Mouse (Mus musculus): Measurements from ENCODE around the gene Sorcs1.

Gene Sorcs1

DNA sequence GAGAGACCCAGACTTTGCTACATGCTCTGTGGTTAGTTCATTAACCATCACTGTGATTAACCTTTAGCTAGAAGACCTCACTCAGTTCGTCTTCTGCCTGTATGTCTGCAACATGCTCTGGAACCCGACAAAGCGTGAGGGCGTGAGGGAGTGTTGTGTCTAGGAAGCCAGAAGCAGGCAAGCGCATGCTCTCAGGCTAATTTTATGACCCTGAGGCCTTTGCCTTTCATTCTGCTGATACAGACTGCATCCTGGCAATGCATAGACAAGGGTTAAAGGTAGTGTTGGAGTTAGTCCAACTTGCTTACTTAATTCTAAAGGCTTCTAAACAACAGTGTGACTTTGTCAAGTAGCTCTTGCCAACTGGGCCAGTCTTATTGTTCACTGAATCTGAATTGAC lies 458.0 kb downstream of the Sorcs1 start:
- no peak for DNase-seq (ENCODE audit: low read depth, low spot score)

DNA sequence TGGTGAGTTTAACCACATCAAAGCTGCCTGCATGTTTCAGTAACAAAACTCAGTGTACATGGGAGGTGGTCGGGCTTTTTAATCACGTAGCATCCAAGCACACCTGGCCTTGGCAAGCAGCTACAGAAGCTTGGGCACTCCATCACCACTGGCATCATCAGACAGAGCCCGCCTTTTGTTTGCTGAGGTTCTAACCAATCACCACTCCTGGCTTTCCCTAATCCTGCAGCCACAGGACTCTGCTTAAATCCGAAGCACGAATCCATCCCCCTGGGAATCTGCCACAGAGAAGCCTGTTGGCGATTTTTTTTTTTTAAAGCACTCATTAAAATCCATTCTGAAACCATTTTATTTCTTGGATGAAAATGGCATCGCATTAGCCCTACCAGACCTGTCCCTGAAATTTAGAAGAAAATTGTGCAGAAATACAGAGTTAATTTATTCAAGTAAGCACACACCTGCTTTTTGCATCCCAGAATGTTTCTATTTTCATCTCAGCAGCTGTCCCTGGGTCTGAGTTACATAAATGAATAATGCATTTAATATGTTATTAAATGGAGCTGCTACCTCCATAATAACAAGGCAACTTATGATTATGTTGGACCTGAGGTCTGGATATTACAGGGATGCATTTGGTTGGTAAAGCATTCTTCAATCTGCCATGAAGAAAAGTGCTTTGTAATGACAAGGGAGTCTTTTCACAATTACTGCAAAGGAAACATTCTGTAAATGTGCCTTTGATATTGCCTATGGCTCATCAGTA lies 463.8 kb downstream of the Sorcs1 start:
- no peak for DNase-seq (ENCODE audit: low read depth, low spot score)

DNA sequence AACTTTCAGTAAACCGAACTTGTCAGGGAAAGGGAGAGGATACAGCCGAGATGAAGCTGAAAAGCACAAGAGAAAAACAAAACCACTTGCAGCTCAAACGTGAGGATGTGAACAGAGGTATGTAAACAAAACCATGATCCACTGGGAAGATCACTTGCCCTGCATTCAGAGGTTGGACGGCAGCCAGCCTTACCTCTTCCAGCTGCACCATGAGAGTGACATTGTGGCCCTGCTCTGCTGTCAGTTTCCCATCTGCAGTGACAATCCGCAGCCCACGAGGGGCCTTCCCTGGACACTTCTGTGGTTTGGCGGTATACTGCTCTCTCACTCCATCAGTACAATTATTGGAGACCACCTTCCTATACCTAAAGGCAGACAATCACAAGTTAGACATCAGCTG lies 468.0 kb downstream of the Sorcs1 start:
- no peak for DNase-seq (ENCODE audit: low read depth, low spot score)

DNA sequence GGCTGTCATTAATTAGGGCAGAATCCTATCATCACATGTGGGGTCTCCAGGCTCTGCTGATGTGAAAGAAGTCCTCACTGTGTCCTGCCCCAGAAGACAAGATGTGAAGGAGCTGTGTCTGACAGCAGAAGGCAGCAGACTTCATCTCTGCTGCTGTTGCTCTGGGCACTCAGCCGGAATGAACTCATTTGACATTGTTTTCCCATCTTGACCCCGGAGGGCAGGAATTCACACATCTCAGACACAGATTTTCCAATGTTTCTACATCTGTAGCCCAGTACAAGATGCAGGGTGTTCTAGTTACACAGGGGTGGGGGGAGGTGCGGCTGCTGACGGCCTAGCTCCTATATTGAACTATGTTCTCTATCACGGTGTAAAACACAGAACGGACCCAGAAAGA lies 474.1 kb downstream of the Sorcs1 start:
- no peak for DNase-seq (ENCODE audit: low read depth, low spot score)

DNA sequence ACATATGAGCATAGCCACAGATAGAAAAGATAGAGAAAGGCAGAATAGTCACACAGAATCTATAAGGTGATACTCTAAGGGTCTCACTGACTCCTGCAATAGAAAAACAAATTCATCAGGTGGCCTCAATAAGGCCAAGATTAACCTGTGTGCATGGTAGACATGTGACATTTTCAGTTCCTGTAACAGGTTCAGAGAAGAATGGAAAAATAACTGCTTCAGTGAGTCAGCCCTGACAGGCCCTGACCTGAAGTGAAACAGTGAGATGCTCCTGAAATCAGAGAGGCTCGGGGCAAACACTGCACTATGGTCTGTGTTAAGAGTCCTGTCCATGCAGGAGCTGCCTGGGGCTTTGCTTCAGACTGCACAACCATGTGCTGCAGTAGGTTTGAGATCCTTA lies 481.9 kb downstream of the Sorcs1 start:
- DNase-seq (ENCODE audit: low read depth, low spot score) = no peak

DNA sequence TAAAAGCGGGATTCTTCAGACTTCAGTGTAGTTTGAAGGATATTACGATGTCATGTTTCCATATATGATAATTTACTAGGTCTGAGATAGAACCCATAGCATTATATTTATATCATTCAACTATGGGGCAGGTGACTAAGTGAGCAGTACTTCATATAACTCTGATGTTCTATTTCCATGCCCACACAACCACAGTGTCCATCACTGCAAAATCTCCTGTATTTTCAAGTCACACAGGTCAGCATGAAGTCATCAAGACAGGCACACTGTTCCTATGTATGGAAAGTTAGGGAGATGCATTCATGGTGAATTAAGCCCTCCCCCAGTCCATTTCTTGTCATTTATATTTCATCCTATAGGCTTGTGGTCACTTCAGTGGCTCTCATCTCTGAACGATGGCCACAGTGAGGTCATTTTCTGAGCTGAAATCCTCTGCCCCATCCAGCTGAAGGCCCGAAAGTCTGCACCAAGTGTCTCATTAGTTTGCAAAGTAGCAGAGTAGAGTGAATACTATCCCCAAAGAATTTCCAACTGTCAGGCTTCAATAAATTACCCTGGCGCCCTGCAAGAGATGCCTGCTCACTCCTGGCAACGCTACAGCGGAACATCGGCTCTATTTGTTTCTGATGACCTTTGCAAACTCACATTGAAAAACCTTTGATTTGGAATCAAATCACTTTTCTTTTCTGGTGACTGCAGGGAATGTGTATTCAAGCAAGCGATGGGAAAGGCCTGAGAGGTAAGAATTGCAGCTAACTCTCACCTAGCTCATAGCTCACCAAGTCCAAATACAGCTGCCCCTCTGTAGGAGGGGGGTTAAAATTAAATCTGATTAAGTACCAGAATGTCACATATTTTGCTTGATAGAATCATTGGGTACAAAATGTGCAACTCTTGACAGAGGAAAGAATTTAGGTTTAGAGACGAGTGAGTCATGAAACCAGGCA lies 492.4 kb downstream of the Sorcs1 start:
- DNase-seq (ENCODE audit: low read depth, low spot score) = no peak

DNA sequence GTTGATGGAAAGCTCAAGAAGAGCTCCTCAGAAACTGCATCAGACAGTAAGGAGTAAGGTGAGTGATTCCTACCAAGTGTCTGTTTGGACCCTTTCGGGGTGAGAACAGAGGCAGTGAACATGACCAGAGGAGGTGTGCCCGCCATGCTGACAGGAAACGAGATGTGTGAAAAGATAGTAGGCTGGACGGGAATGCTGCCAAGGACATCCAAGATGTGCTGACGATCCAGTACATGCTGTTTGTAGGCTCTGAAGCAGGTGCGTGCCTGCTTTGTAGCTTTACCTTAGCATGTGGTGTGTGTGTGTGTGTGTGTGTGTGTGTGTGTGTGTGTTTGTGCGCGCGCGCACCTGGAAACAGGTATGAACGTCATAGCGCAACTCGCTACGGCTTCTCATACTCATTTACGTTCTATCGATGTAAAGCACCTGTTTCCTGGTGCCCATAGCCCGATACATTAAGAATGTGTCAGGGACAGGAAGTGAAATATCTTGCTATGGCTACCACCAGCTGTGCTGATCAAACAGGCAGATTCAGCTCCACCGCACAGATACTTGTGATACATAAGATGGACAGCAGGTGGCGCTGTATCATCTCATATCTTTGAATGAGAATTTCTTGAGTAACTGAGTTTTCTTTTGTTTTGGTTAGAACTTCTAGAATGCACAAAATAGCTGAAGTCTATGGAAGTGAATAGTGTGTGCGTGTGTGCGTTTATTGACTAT lies 493.4 kb downstream of the Sorcs1 start:
- DNase-seq (ENCODE audit: low read depth, low spot score) = peak; percentile 78

DNA sequence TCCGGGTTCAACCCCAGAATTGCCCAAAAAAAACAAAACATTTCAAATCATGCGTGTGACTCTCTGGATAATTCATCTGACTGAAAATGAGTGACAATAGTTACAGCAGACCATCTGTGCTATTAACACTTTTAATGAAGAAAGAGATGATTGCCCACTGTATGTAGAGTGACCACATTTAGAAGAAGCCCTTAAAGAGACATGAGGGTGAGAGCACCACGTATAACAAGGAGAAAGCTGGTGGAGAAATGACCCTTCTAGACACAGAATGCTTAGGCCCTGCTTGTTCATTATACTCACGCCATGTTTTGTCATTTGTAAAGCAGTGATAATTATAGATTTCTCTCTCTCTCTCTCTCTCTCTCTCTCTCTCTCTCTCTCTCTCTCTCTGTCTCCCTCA lies 499.6 kb downstream of the Sorcs1 start:
- DNase-seq (ENCODE audit: low read depth, low spot score) = no peak

DNA sequence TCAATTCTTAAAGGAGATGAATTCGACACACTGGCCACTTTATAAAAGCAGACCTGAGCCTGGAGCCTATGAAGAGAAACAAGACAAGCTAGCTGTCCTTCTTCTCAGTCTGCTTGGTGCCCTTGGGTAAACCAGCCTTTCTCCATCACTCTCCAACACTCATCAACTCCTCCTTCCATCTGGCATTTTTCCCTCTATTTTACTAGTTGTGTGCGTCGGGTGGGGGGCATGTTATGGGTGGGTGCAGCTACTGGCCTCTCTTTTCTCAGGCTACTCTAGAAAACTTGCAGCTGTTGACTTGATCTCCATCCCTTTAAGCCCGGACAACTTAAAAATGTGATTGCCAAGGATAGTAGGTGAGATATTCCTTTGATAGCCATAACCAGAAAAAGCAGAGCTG lies 500.3 kb downstream of the Sorcs1 start:
- DNase-seq (ENCODE audit: low read depth, low spot score) = no peak

DNA sequence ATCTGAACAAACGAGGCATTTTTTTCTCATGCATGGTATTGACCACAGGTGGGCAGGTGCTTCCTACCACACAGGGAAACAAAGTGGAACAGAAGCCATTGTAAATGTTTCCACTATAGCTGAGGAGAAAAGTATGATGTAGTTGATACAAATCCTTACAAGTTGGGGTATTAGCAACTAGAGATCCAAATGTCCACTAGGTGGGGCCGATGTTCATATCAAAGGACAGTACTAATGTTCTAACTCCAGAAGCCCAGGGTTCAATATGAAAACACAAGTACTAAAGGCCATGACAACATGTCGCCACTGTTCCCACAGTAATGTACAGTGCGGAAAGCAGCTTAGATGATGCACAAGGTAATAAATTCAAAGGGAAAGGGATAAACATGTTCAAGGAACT lies 506.6 kb downstream of the Sorcs1 start:
- DNase-seq (ENCODE audit: low read depth, low spot score) = peak; percentile 17

DNA sequence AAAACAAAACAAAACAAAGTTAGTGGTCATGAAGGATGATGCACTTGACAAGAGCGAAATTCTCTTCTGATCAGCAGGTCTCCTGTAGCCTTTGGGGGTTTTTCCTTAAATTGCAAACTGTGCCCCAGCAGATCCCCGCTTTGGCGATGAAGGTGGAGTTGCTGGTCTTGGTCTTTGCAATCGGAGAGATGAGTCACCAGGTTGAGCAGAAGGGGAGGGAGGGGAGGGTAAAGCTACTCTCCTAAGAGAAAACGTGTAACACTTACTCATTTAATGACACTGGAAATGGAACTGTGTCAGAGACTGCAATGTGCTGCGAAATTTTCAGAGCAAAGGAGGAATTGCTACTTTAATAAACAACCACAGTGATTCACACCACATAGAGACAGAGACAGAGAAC lies 527.3 kb downstream of the Sorcs1 start:
- no peak for DNase-seq (ENCODE audit: low read depth, low spot score)

DNA sequence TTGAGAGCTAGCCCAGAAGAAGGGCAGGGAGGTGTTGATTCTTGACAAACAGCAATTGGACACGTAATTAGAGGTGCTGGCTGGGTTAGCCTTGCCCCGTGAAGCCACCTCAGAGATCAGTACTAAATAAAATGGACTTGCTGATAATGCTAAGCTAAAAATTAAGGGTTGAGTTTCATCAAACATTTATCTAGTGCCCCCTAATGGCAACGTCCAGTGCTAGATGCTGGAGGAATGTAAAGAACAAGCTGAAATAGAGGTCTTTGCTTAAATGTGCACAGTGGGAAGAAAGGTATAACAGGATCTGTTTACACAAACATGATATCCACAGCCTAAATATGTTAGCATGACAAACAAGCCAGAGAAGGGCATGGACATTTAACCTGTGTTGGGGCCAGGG lies 532.5 kb downstream of the Sorcs1 start:
- DNase-seq (ENCODE audit: low read depth, low spot score) = peak; percentile 10

DNA sequence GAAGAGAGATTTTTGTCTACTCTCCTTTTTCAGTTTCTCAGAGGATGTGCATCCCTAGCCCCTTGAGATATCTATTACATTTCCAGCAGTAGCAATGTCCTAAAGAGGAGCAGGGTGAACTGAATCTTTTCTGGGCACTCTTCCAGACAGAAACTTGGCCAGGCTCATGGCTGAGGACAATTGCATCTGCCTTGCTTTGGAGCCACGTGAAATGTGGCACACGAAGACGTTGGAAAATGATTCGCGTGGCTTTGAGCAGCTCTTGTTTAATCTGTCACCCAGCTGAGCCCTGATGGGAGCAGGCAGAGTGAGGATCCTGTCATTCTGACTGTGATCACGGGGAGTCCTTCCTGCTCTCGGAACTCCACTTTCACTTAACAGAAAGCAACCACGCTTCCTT lies 536.6 kb downstream of the Sorcs1 start:
- DNase-seq (ENCODE audit: low read depth, low spot score) = no peak

DNA sequence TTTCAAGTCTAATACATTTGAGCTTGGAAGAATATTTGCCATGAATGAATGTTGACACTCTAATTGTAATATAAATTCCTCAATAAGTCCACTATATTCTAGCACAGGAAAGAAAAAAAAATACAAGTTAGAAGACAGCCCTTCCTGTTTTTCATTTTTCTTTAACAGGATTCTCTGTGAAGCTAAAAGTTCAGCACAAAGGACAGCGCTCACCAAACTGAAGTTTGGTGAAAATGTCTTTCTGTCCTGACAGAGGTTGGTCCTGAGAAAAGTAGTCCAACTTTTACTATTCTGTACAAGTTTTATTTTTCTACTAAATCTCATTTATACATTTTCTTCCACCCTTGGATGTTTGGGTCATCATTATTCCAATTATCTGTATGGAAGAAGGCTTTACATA lies 543.8 kb downstream of the Sorcs1 start:
- DNase-seq (ENCODE audit: low read depth, low spot score) = peak; percentile 16

DNA sequence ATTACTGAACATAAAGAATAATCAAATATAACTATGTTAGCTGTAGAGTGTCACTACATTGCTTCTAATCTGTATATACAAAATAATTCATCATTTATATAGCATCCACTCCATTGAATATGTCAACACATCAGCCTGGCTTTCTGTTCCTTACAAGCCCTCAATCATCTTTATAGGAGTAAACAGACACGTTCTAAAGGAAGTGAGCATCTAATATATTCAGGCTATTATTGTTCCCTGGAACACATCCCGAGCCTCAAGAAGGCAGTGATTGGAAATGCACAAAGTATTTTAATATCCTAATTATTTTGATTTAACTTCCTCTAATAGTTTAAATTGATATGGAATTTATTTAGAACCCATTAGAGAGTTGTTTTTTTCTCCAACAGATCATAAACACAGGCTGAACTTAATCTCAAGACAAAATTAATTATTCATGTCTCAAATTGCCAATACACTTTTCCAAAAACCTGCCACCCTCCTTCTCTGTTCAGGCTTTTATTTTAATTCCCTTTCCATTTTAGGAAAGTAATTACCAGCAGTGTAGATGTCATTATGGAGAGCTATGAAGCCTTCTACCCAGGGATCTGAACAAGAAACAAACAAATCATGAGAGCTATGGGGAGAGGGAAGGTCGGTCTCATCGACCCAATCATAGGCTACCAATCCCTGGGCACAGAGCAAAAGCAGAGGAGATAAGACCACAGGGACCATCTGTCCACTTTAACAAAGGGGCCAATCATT lies 572.4 kb downstream of the Sorcs1 start:
- DNase-seq (ENCODE audit: low read depth, low spot score) = no peak

Data from ZHBTc4 (cell line).